Mouse (Mus musculus): ENCODE measurements around the gene Fto.

- TF ChIP-seq CTCF (IDR thresholded peaks at IDR 0.05; ENCODE audit: extremely low read depth, insufficient read depth, insufficient read length, insufficient replicate concordance) (no peak), POLR2A (IDR thresholded peaks at IDR 0.05; ENCODE audit: low read depth, low read length) (no peak)
Measured at GRCm38 (mm10) chr8:91625686-91626558, 312.6 kb downstream of the Fto start.
